Mouse (Mus musculus) cortical plate, adult 2 months (tissue): ENCODE results near the gene Ak8.

Source experiments
- CTCF ChIP-seq: fragments of 200-500 bp; IDR thresholded peaks from 2 replicates; pipeline ENCODE4 v1.5.1; 2011; ENCODE audit warnings: mild to moderate bottlenecking, control low read depth, low read length; ENCODE audit not compliant: insufficient read depth; ENCODE audit errors: extremely low read depth
- POLR2A ChIP-seq: fragments of 200-500 bp; IDR thresholded peaks from 2 replicates; pipeline ENCODE4 v1.6.1; 2011; ENCODE audit warnings: mild to moderate bottlenecking, low read length, control low read depth; ENCODE audit not compliant: insufficient read depth; ENCODE audit errors: extremely low read depth

DNA sequence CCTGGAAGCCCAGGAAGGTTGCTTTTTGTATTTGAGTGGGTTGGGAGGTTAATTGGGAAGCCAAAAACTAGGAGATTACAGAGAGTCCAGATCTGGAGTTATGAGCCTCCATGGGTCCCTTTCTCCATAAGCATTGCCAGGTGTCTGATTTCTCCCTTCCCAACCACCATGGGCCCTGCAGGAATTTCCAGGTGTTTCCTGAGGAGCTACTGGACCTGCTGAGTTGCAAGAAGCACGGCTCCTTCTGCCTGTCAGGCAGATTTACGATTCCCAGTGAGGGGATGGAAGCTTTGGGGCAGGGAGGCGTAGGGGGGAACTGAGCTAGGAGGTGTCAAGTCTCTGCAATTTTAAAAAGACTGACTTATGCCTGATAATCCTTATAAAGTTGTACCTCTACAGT lies 34.1 kb upstream of the Ak8 start:
- TF ChIP-seq POLR2A (no peak), CTCF (no peak)
